Mouse (Mus musculus): Measurements from ENCODE around the gene Fitm2. TPM values are rescaled to one million over a fixed set of nuclear protein-coding genes. Genes with fewer than 3 reads are reported as not detected.
"Not testable (repeated sequence)": the region's sequence is repeated elsewhere in the genome, so short reads cannot be mapped to it uniquely, and the experiment has no call there.

Gene Fitm2
- total RNA-seq, 2 experiments from 2014 or later = 203 to 216 TPM

- DNase-seq = no peak
Observed at GRCm38 (mm10) chr2:163463251-163463769, 9.1 kb downstream of the Fitm2 start.

- no peak for DNase-seq
Observed at GRCm38 (mm10) chr2:163462801-163463200, 9.6 kb downstream of the Fitm2 start.

GRCm38 (mm10) chr2:163462386-163462785, 10.0 kb downstream of the Fitm2 start:
- DNase-seq = no peak

- DNase-seq = not testable (repeated sequence)
Observed at GRCm38 (mm10) chr2:163461307-163461706, 11.1 kb downstream of the Fitm2 start.

- no peak for DNase-seq
Observed at GRCm38 (mm10) chr2:163460622-163461021, 11.8 kb downstream of the Fitm2 start.

- peak in 1 of 2 experiments; percentile 43 for DNase-seq
Observed at GRCm38 (mm10) chr2:163459380-163459779, 13.0 kb downstream of the Fitm2 start.

- DNase-seq = peak in 1 of 2 experiments; percentile 42
Observed at GRCm38 (mm10) chr2:163458539-163459265, 13.7 kb downstream of the Fitm2 start.

- no peak for DNase-seq
Observed at GRCm38 (mm10) chr2:163453378-163453777, 19.1 kb downstream of the Fitm2 start.

- peak in 1 of 2 experiments; percentile 38 for DNase-seq
Observed at GRCm38 (mm10) chr2:163452738-163453137, 19.7 kb downstream of the Fitm2 start.

GRCm38 (mm10) chr2:163450668-163451295, 21.6 kb downstream of the Fitm2 start:
- DNase-seq = no peak

- DNase-seq = no peak
Observed at GRCm38 (mm10) chr2:163449276-163449675, 23.2 kb downstream of the Fitm2 start.

GRCm38 (mm10) chr2:163447375-163447774, 25.1 kb downstream of the Fitm2 start:
- DNase-seq = no peak

GRCm38 (mm10) chr2:163444017-163444416, 28.4 kb downstream of the Fitm2 start:
- no peak for DNase-seq

GRCm38 (mm10) chr2:163443543-163443942, 28.9 kb downstream of the Fitm2 start:
- peak; percentile 74 to 80 for DNase-seq

- no peak for DNase-seq
Observed at GRCm38 (mm10) chr2:163439488-163439887, 32.9 kb downstream of the Fitm2 start.

GRCm38 (mm10) chr2:163438619-163439451, 33.6 kb downstream of the Fitm2 start:
- peak in 1 of 2 experiments; percentile 43 for DNase-seq

- no peak for DNase-seq
Observed at GRCm38 (mm10) chr2:163438246-163438618, 34.2 kb downstream of the Fitm2 start, which contains the start of gene Gdap1l1. Gene Gdap1l1 (plus strand): TSS chr2:163438476.

GRCm38 (mm10) chr2:163437800-163438199, 34.6 kb downstream of the Fitm2 start:
- DNase-seq = no peak

GRCm38 (mm10) chr2:163433971-163434370, 38.5 kb downstream of the Fitm2 start:
- DNase-seq = no peak

GRCm38 (mm10) chr2:163431289-163431688, 41.1 kb downstream of the Fitm2 start:
- DNase-seq = no peak

- DNase-seq = no peak
Observed at GRCm38 (mm10) chr2:163428346-163429011, 44.0 kb downstream of the Fitm2 start.

GRCm38 (mm10) chr2:163424597-163424996, 47.8 kb downstream of the Fitm2 start, which contains the start of gene Oser1:
Gene Oser1 (minus strand): TSS chr2:163424697.
- no peak for DNase-seq
